Mouse (Mus musculus): ENCODE measurements around the gene Por. TPM values are rescaled to one million over a fixed set of nuclear protein-coding genes. Genes with fewer than 3 reads are reported as not detected.

Gene Por
- polyA plus RNA-seq, 1 experiment: 145 TPM

- TF ChIP-seq CTCF (IDR thresholded peaks at IDR 0.05; ENCODE audit: borderline replicate concordance, extremely low read depth, insufficient read depth, insufficient read length) (no peak), POLR2A (IDR thresholded peaks at IDR 0.05; ENCODE audit: borderline replicate concordance, extremely low read depth, insufficient read depth, insufficient read length, poor library complexity, severe bottlenecking) (no peak)
- DNase-seq (ENCODE audit: low read depth): no peak
Measured at GRCm38 (mm10) chr5:135657703-135658373, 12.0 kb upstream of the Por start.

GRCm38 (mm10) chr5:135659956-135660355 lies 9.9 kb upstream of the Por start:
- DNase-seq (ENCODE audit: low read depth): no peak
- TF ChIP-seq POLR2A (IDR thresholded peaks at IDR 0.05; ENCODE audit: borderline replicate concordance, extremely low read depth, insufficient read depth, insufficient read length, poor library complexity, severe bottlenecking) (no peak), CTCF (IDR thresholded peaks at IDR 0.05; ENCODE audit: borderline replicate concordance, extremely low read depth, insufficient read depth, insufficient read length) (no peak)

GRCm38 (mm10) chr5:135660535-135660934 lies 9.3 kb upstream of the Por start:
- TF ChIP-seq CTCF (IDR thresholded peaks at IDR 0.05; ENCODE audit: borderline replicate concordance, extremely low read depth, insufficient read depth, insufficient read length) (no peak), POLR2A (IDR thresholded peaks at IDR 0.05; ENCODE audit: borderline replicate concordance, extremely low read depth, insufficient read depth, insufficient read length, poor library complexity, severe bottlenecking) (no peak)
- DNase-seq (ENCODE audit: low read depth): no peak

GRCm38 (mm10) chr5:135666890-135667289 lies 2.9 kb upstream of the Por start:
- TF ChIP-seq POLR2A (IDR thresholded peaks at IDR 0.05; ENCODE audit: borderline replicate concordance, extremely low read depth, insufficient read depth, insufficient read length, poor library complexity, severe bottlenecking) (no peak), CTCF (IDR thresholded peaks at IDR 0.05; ENCODE audit: borderline replicate concordance, extremely low read depth, insufficient read depth, insufficient read length) (no peak)
- DNase-seq (ENCODE audit: low read depth): no peak

- no peak for DNase-seq (ENCODE audit: low read depth)
- TF ChIP-seq POLR2A (IDR thresholded peaks at IDR 0.05; ENCODE audit: borderline replicate concordance, extremely low read depth, insufficient read depth, insufficient read length, poor library complexity, severe bottlenecking) (no peak), CTCF (IDR thresholded peaks at IDR 0.05; ENCODE audit: borderline replicate concordance, extremely low read depth, insufficient read depth, insufficient read length) (no peak)
Measured at GRCm38 (mm10) chr5:135668071-135668470, 1.8 kb upstream of the Por start.

- no peak for DNase-seq (ENCODE audit: low read depth)
- TF ChIP-seq POLR2A (IDR thresholded peaks at IDR 0.05; ENCODE audit: borderline replicate concordance, extremely low read depth, insufficient read depth, insufficient read length, poor library complexity, severe bottlenecking) (no peak), CTCF (IDR thresholded peaks at IDR 0.05; ENCODE audit: borderline replicate concordance, extremely low read depth, insufficient read depth, insufficient read length) (no peak)
Measured at GRCm38 (mm10) chr5:135670881-135671280, 1.0 kb downstream of the Por start.

- no peak for DNase-seq (ENCODE audit: low read depth)
- TF ChIP-seq CTCF (IDR thresholded peaks at IDR 0.05; ENCODE audit: borderline replicate concordance, extremely low read depth, insufficient read depth, insufficient read length) (no peak), POLR2A (IDR thresholded peaks at IDR 0.05; ENCODE audit: borderline replicate concordance, extremely low read depth, insufficient read depth, insufficient read length, poor library complexity, severe bottlenecking) (no peak)
Measured at GRCm38 (mm10) chr5:135672509-135672908, 2.7 kb downstream of the Por start.

GRCm38 (mm10) chr5:135672980-135673379 lies 3.1 kb downstream of the Por start:
- DNase-seq (ENCODE audit: low read depth): no peak
- TF ChIP-seq POLR2A (IDR thresholded peaks at IDR 0.05; ENCODE audit: borderline replicate concordance, extremely low read depth, insufficient read depth, insufficient read length, poor library complexity, severe bottlenecking) (no peak), CTCF (IDR thresholded peaks at IDR 0.05; ENCODE audit: borderline replicate concordance, extremely low read depth, insufficient read depth, insufficient read length) (no peak)

- no peak for TF ChIP-seq CTCF (IDR thresholded peaks at IDR 0.05; ENCODE audit: borderline replicate concordance, extremely low read depth, insufficient read depth, insufficient read length)
- TF ChIP-seq POLR2A (IDR thresholded peaks at IDR 0.05; ENCODE audit: borderline replicate concordance, extremely low read depth, insufficient read depth, insufficient read length, poor library complexity, severe bottlenecking): no peak
- peak; percentile 73 for DNase-seq (ENCODE audit: low read depth)
Measured at GRCm38 (mm10) chr5:135674349-135674775, 4.5 kb downstream of the Por start.

- TF ChIP-seq POLR2A (IDR thresholded peaks at IDR 0.05; ENCODE audit: borderline replicate concordance, extremely low read depth, insufficient read depth, insufficient read length, poor library complexity, severe bottlenecking) (0 out of 2 replicates have a peak, but pooled peaks have one; percentile 13), CTCF (IDR thresholded peaks at IDR 0.05; ENCODE audit: borderline replicate concordance, extremely low read depth, insufficient read depth, insufficient read length) (no peak)
- DNase-seq (ENCODE audit: low read depth): peak; percentile 95
Measured at GRCm38 (mm10) chr5:135674821-135675220, 5.0 kb downstream of the Por start.

- TF ChIP-seq CTCF (IDR thresholded peaks at IDR 0.05; ENCODE audit: borderline replicate concordance, extremely low read depth, insufficient read depth, insufficient read length): no peak
- no peak for TF ChIP-seq POLR2A (IDR thresholded peaks at IDR 0.05; ENCODE audit: borderline replicate concordance, extremely low read depth, insufficient read depth, insufficient read length, poor library complexity, severe bottlenecking)
- DNase-seq (ENCODE audit: low read depth): no peak
Measured at GRCm38 (mm10) chr5:135676696-135677095, 6.9 kb downstream of the Por start.

GRCm38 (mm10) chr5:135677251-135677650 lies 7.4 kb downstream of the Por start:
- no peak for TF ChIP-seq POLR2A (IDR thresholded peaks at IDR 0.05; ENCODE audit: borderline replicate concordance, extremely low read depth, insufficient read depth, insufficient read length, poor library complexity, severe bottlenecking)
- TF ChIP-seq CTCF (IDR thresholded peaks at IDR 0.05; ENCODE audit: borderline replicate concordance, extremely low read depth, insufficient read depth, insufficient read length): no peak
- DNase-seq (ENCODE audit: low read depth): no peak
